Mouse (Mus musculus) cerebellum, postnatal 10 days (tissue): ENCODE measurements around the gene Gm49345.
"Not testable (repeated sequence)": the region's sequence is repeated elsewhere in the genome, so short reads cannot be mapped to it uniquely, and the experiment has no call there.

Experiments
- DNase-seq, 2 experiments: peaks; one replicate each; pipeline ENCODE4 v3.0.0; 2021; ENCODE audit warnings: mixed read lengths in 2 of 2

Gm49345 gene

DNA sequence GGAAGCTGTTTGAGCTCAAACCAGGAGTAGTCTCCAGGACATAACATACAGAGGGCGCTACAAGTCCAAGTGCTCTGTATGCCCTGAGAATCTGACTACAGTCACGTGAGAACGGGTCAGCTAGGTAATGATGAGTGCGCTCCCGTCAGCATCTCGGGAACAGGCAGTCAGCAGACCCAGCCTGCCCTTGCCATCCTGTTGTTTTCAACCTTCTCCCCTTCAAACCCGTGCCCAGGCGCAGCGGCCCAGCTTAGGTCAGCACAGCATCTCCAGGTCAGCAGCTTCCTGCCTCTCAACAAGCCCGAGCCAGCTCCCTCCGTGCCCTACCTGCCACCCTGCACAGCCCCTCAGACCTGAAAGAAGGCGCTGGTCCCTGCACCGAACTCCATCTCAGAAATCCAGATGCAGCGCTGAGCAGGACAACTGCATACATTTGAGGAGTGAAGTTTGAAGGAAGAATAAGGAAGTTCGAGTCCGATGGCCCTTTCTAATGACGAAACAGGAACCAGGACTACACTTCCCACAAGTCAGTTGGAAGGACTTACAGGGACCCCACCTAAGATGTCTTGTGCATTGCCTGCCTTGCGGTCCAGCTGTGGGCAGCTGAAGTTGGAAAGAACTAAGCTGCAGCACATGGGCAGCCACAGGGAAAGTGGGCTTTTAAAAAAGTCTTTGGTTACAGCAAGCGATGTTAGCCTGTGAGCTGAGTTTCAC, at the start of gene Gm49345, which contains the start of gene Zfp729a:
Gene Gm49345, minus strand, starts transcription at position 476 of the 714 bp plus-strand sequence.
Gene Zfp729a, minus strand, starts transcription at position 498 of the 714 bp plus-strand sequence.
- peak; percentile 85 to 87 for DNase-seq

DNA sequence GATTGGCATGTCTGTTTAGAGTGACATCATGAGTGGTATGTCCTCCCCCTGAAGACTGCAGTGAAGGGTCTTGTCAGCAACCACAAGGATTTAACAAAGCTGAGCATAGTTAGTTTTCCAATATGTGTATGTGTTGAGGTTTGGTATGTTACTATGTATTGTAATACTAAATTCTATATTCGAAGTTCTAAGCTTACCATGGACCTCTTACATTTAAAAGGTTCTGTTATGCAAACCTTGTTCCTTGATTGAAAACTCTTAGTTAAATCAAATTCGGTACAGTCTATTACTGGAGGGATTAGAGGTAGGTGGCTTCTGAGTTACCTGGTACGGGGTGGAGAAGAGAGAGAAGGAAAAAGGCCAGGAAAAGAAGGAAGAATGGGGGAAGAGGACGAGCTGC, 49.4 kb upstream of the Gm49345 start, which contains the start of gene Zfp738:
Gene Zfp738, minus strand, starts transcription at position 101 of the 400 bp plus-strand sequence.
- DNase-seq = no peak

- not testable (repeated sequence) for DNase-seq
These were observed 46.3 kb upstream of the Gm49345 start for GRCm38 (mm10) chr13:67683841-67684240.

DNA sequence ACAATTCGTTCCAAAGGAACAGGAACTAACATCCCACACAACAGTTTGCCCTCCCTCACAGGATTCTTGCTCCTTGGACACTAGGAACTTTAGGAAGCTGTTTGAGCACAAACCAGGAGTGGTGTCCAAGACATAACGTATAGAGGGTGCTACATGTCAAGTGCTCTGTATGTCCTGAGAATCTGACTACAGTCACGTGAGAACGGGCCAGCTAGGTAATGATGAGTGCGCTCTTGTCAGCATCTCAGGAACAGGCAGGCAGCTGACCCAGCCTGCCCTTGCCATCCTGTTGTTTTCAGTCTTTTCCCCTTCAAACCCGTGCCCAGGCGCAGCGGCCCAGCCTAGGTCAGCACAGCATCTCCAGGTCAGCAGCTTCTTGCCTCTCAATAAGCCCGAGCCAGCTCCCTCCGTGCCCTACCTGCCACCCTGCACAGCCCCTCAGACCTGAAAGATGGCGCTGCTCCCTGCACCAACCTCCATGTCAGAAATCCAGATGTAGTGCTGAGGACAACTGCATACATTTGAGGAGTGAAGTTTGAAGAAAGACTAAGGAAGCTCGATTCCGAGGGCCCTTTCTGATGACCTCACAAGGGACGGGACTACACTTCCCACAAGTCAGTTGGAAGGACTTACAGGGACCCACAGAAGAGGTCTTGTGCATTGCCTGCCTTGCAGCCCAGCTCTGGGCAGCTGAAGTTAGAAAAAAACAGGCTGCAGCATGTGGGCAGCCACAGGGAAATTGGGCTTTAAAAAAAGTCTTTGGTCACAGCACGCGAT, 45.6 kb upstream of the Gm49345 start:
- DNase-seq = peak; percentile 88

DNA sequence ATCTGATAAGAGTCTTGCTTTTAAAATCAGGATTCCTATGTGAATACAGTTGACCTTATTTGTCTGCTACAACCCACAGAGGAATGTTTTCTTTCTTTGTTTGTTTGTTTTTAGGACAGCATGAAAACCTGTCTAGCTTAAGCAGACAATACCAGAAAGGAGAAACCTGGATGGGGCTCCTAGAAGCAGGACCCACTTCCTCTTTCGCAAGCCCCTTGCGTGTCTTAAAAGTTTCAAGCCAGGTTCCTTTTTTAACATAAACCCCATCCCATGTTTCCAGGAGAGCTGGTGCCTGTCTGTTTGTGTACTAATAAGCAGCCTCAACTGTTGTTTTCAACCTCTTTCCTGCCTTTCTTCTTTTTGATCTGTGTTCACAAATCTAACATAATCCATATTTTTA, 37.3 kb upstream of the Gm49345 start:
- DNase-seq = no peak

- DNase-seq = no peak
These were observed 14.9 kb upstream of the Gm49345 start for GRCm38 (mm10) chr13:67652496-67652895.

GRCm38 (mm10) chr13:67610108-67610507, 27.5 kb downstream of the Gm49345 start:
- DNase-seq = peak in 1 of 2 experiments; percentile 3

DNA sequence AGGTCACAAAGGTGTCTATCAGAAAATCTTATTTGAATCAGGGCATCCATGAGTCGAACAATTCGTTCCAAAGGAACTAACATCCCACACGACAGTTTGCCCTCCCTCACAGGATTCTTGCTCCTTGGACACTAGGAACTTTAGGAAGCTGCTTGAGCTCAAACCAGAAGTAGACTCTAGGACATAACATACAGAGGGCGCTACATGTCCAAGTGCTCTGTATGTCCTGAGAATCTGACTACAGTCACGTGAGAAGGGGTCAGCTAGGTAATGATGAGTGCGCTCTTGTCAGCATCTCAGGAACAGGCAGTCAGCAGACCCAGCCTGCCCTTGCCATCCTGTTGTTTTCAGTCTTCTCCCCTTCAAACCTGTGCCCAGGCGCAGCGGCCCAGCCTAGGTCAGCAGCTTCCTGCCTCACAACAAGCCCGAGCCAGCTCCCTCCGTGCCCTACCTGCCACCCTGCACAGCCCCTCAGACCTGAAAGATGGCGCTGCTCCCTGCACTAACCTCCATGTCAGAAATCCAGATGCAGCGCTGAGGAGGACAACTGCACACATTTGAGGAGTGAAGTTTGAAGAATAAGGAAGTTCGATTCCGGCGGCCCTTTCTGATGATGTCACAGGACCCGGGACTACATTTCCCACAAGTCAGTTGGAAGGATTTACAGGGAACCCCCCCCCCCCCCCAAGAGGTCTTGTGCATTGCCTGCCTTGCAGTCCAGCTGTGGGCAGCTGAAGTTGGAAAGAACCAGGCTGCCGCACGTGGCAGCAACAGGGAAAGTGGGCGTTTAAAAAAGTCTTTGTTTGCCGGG, 28.3 kb downstream of the Gm49345 start, which contains the start of gene Zfp729b:
Gene Zfp729b, minus strand, starts transcription at position 642 of the 811 bp plus-strand sequence.
- peak; percentile 94 to 95 for DNase-seq

- no peak for DNase-seq
These were observed 64.9 kb downstream of the Gm49345 start for GRCm38 (mm10) chr13:67572591-67573189.

GRCm38 (mm10) chr13:67553730-67554129, 83.8 kb downstream of the Gm49345 start, which contains the start of gene Zfp748:
Gene Zfp748, minus strand, starts transcription at chr13:67553830.
- no peak for DNase-seq

DNA sequence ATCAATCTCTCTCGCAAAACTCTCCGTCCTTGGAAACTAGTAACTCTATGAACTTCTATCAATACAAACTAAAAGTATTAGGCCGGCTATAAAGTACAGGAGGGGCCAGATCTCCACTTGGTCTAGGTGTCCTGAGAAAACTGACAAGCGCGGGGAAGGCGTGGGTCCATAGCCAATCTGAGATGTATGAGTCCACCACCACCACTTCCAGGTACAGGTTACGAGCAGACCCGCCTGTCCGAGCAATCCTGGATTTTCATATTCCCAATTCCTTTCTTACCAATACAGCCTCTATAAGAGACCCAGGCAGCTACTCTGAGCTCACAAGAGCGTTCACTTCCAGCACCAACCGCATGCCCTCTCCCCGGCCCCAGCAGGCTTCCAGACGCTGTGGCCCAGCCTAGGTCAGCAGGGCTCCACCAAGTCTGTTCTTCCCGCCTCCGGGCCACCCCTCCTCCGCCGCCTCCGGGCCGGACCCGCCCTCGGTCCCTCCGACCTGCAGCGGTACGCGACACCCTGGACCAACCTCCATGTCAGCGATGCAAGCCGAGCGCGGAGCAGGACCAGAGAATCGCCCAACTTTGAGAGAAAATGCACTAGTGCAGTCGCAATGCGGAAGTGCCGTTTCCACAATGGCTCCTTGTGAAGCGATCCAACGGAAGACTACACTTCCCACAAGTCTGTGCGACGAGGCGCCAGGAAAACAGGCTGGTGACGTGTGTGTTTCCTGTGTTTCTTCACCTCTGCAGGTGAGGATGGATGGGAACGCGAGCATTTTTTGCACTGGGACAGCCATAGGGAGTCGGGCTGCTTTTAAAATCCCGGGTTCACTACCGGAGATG, 84.8 kb downstream of the Gm49345 start:
- peak; percentile 89 to 90 for DNase-seq

GRCm38 (mm10) chr13:67545941-67546340, 91.6 kb downstream of the Gm49345 start:
- DNase-seq = no peak
